Mouse (Mus musculus): ENCODE measurements around the gene Zfp280b.
"Not testable (repeated sequence)": the region's sequence is repeated elsewhere in the genome, so short reads cannot be mapped to it uniquely, and the experiment has no call there.

Gene Zfp280b

GRCm38 (mm10) chr10:76031511-76032401, 694 bp upstream of the Zfp280b start:
- DNase-seq = peak; percentile 71 to 78

- DNase-seq = no peak
Measured at GRCm38 (mm10) chr10:76033119-76033455, 637 bp downstream of the Zfp280b start.

- DNase-seq = no peak
Measured at GRCm38 (mm10) chr10:76034001-76034600, 1.7 kb downstream of the Zfp280b start.

DNA sequence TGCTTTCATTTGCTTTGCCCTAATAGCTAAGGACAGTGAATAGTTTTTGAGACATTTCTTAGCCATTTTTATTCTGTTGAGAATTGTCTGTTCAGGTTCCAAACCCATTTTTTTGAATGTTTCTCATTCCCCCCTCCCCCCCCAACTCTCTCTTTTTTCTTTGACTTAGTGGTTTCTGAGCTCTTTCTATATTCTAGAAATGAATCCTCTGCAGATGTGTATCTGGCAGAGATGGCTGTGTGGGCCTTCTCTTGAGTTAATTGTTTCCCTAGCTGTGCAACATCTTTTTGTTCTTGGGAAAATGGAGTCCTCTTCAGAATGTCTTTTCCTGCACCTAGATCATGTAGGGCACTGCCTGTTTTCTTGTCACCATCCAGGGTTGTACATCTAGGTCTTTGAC, 2.8 kb downstream of the Zfp280b start:
- no peak for DNase-seq

DNA sequence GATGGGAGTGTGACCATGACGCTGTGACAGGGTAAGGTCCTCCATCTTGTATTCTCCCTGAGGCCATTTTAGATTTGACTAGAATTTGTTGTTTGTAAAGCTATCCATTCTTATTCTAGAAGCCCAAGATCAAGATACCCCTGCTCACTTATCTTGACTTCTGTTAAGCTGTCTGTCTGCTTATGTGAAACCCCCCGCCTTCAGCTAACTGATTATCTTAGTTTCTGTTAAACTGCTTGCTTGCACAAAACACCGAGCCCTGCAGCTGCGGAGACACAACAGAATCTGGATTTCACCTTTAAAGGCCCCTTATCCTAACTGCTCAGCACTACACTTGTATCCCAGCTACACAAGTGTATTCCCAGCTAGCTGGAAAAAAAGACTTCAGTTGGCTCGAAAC, 4.5 kb downstream of the Zfp280b start:
- DNase-seq = no peak

DNA sequence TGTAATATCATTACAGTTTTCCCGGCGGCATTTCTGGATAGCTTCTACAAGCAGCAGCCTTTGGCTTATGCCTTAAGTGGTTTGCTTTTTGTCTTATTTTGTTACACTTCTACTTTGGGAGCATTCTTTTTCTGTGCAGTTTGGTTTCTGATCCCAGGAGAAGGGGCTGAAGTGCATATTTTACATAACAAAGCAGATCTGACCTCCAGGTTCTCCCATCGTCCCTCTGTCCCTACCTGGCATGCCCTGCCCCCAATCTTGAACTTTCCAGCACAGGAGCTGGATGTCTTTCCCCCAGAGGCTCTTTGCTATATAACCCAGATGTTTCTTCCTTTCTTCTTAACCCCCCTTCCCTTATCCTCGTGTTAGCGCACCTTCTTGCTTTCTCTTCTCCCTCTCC, 12.9 kb downstream of the Zfp280b start:
- DNase-seq = no peak

DNA sequence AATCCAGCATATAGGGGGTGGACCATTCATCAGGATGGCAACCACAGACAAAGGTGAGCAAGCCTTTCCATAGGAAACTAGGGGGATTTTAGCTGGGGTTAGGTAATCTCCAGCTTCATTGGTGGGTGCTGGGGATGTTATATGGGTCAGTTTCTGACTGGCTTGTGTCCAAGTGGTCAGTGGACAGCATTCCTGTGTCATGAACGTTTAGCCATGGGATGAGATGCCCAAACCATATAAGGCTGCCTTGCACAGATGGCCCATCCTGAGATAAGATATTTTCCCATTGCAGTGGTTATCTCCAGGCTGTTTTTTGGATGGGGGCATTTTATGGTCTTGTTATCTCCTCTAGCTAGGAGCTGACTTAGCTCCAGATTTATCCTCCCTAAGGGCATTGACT, 14.3 kb downstream of the Zfp280b start:
- no peak for DNase-seq

GRCm38 (mm10) chr10:76047182-76047869, 14.9 kb downstream of the Zfp280b start:
- DNase-seq = no peak

GRCm38 (mm10) chr10:76048967-76049366, 16.5 kb downstream of the Zfp280b start:
- no peak for DNase-seq

- DNase-seq = no peak
Measured at GRCm38 (mm10) chr10:76051860-76052259, 19.4 kb downstream of the Zfp280b start.

DNA sequence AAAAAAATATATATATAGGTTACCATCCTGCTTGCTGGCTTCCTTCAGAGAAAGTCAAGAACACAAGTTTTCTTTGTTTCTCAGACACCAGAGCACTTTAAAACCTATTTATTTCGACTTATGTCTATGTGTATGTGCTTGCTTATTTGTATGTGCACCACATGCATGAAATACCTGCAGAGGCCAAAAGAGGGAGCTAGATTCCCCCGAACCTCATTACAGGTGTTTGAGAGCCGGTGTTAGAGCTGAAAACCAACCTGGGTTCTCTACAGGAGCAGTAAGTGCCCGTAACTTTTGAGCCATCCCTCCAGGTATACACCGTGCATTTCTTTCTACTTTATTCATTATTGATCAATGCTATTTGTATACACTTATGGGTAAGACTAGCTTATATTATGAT, 30.0 kb downstream of the Zfp280b start:
- no peak for DNase-seq

GRCm38 (mm10) chr10:76067674-76068613, 35.5 kb downstream of the Zfp280b start:
- DNase-seq = peak; percentile 69 to 75

DNA sequence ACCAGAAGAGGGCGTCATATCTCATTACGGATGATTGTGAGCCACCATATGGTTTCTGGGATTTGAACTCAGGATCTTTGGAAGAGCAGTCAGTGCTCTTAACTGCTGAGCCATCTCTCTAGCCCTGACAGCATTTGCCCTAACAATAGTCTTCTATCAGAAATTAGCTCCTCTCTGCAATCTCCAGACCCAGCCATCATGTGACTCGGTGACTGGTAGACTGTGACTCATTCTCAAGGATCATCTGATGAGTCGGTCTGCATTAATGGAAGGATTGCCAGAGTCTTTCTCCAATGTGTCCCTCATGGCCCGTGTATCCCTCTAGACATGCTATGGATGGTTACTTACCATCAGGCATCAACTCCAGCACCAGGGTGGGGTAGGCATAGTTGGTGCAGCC, 39.6 kb downstream of the Zfp280b start:
- not testable (repeated sequence) for DNase-seq

DNA sequence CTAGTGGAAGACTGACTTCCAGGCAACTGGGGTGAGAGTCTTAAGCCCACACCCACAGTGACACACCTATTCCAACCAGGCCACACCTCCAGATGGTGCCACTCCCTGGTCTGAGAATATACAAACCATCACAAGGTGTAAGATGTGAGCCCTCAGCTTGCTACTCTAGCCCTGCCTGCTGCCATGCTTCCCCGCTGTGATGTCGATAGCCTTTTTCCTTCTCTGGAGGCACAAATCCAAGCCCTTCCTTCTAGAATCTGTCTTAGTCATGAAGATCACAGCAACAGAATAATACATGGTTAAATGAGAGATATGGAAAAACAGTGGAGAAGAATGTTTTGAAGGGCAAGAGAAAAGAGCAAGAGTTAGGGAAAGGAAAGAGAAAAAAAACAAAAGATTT, 44.6 kb downstream of the Zfp280b start:
- not testable (repeated sequence) for DNase-seq

All from cerebellum, postnatal 14 days (tissue).